Mouse (Mus musculus): ENCODE results near the gene Smarcd3.

- TF ChIP-seq CTCF (IDR thresholded peaks at IDR 0.05; ENCODE audit: extremely low read depth, insufficient read length, insufficient replicate concordance, low read depth, low read length) (no peak), POLR2A (IDR thresholded peaks at IDR 0.05; ENCODE audit: low read depth, low read length) (no peak)
These were observed 32.3 kb downstream of the Smarcd3 start for GRCm38 (mm10) chr5:24591796-24592470.
